Mouse (Mus musculus) E14TG2a.4 (cell line): ENCODE data around the gene Cbx1.

Experiments used
- CTCF ChIP-seq: conservative IDR thresholded peaks from 2 replicates; pipeline ENCODE4 v1.5.1; 2014; ENCODE audit warnings: low read length
- NANOG ChIP-seq: IDR thresholded peaks from 2 replicates; pipeline ENCODE4 v1.6.1; 2014; ENCODE audit warnings: borderline replicate concordance, low read length, mixed read lengths
- POU5F1 ChIP-seq: IDR thresholded peaks from 2 replicates; pipeline ENCODE4 v1.6.1; 2014; ENCODE audit warnings: low read length, borderline replicate concordance

GRCm38 (mm10) chr11:96839428-96839827 is 50.5 kb downstream of the Cbx1 start:
- TF ChIP-seq CTCF, result no peak
- no peak for TF ChIP-seq POU5F1
- no peak for TF ChIP-seq NANOG
